12 mouse cellular contexts compared by ENCODE assay signal in genomic region chr1:24972681-24973080, GRCm38 (mm10).
DNase-seq lines count a peak whose midpoint lies in the region.
"Had no signal": no experiment of that assay in that cellular context is flagged by ENCODE, and none has a peak within 500 bp of the region (broad histone marks: within the 10 kb centered on the region; RNA-seq: fewer than 3 reads in every experiment).

No protein-coding gene starts in this region.

- peak; percentile 75 to 78 for DNase-seq in cerebellum, postnatal 10 days
- no peak for DNase-seq in cerebellum, adult 9-11 months
- peak; percentile 6 to 11 for DNase-seq in cerebellum, postnatal 36 days
- no peak for DNase-seq in cerebellum, adult 9-10 months
- DNase-seq in left cerebral cortex, postnatal 4 days = peak; percentile 33
- DNase-seq in left cerebral cortex, postnatal 36 days (ENCODE audit: low spot score in 2 of 2) = no peak
- DNase-seq: adrenal gland, adult 8-10 months; adrenal gland, postnatal 25 days; forebrain, postnatal 0 days; gastrocnemius, adult 2 months; gastrocnemius, postnatal 14 days; heart, adult 11 months had no signal

- intact Hi-C loops in left cerebral cortex, postnatal 4 days (cut with DNase I) = no loop called here
- intact Hi-C loops in left cerebral cortex, postnatal 36 days (cut with DNase I) = no loop called here

Comparison
In these comparisons a context has a peak if more than half of its experiments do, and no peak if none do; other contexts are left out.
1. DNase-seq: peak in cerebellum, postnatal 10 days (2 of 2), cerebellum, postnatal 36 days (2 of 2) and left cerebral cortex, postnatal 4 days (single experiment); none in cerebellum, adult 9-11 months (single experiment), cerebellum, adult 9-10 months (single experiment) and left cerebral cortex, postnatal 36 days (0 of 2).